23 mouse cellular contexts compared by ENCODE assay signal in the genomic region with DNA sequence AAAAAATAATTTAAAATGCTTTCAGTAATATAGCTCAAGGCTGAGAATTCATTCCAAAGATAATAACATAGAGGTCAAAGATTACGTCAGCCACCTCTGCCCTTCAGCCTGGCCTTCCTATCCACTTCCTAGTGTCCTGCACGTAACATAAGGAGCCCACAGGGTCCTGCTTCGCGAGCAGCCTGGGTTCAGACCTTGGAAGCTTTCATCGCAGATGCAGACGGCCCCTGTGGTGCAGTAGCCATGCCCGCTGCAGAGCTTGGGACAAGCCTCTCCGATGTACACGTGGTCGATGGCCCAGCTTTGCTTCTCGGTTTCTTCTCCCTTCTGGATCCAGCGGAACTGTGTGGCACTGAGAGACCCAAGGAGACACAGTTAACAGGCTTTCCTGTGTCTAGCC. TPM values are rescaled to one million over a fixed set of nuclear protein-coding genes. Genes with fewer than 3 reads are reported as not detected.
A peak's percentile ranks its signal among the peaks of the same experiment; 100 is the strongest.
DNase-seq lines count a peak whose midpoint lies in the region; ATAC-seq lines count a peak whose summit lies in the region.
"Had no signal": no experiment of that assay in that cellular context is flagged by ENCODE, and none has a peak within 500 bp of the region (broad histone marks: within the 10 kb centered on the region; RNA-seq: fewer than 3 reads in every experiment).

No protein-coding gene starts in this region.

- no peak overlapping the region for H3K4me3 ChIP-seq in heart, embryonic 10.5 days
- no peak overlapping the region for H3K4me3 ChIP-seq in neural tube, embryonic 15.5 days (replicated peaks)
- H3K4me3 ChIP-seq: embryonic facial prominence, embryonic 12.5 days; gastrocnemius, adult 2 months; heart, embryonic 15.5 days; hindbrain, embryonic 15.5 days had no signal

- peaks cover 14% of the 10 kb centered on the region for H3K4me1 ChIP-seq in heart, embryonic 10.5 days
- no peaks in the 10 kb centered on the region for H3K4me1 ChIP-seq in neural tube, embryonic 15.5 days
- H3K4me1 ChIP-seq: embryonic facial prominence, embryonic 12.5 days; heart, embryonic 15.5 days had no signal

- no peak overlapping the region for H3K4me2 ChIP-seq in neural tube, embryonic 15.5 days
- H3K4me2 ChIP-seq: embryonic facial prominence, embryonic 12.5 days; heart, embryonic 11.5 days; heart, embryonic 15.5 days; hindbrain, embryonic 15.5 days had no signal

- 0 out of 2 replicates have a peak overlapping the region, but pooled peaks have one; percentile 7 for H3K27ac ChIP-seq in heart, embryonic 10.5 days
- H3K27ac ChIP-seq in neural tube, embryonic 15.5 days (replicated peaks): no peak overlapping the region
- H3K27ac ChIP-seq: embryonic facial prominence, embryonic 12.5 days; gastrocnemius, adult 2 months; heart, embryonic 15.5 days; hindbrain, embryonic 15.5 days had no signal

- DNase-seq in heart, embryonic 10.5 days (ENCODE audit: low spot score): no peak
- no peak for DNase-seq in heart, adult 9 months (ENCODE audit: low spot score in 2 of 2)
- DNase-seq in adrenal gland, adult (ENCODE audit: inconsistent age in 2 of 2, low spot score in 1 of 2): peak; percentile 71 to 92
- peak; percentile 80 for DNase-seq in adrenal gland, adult 2 months
- DNase-seq in adrenal gland, postnatal 25 days: peak; percentile 42
- no peak for DNase-seq in frontal cortex, postnatal 14 days (ENCODE audit: low spot score in 2 of 2)
- DNase-seq: cerebellum, adult 11-12 months; cerebellum, adult 9-10 months; cerebellum, postnatal 25 days; gastrocnemius, adult 2 months; gastrocnemius, postnatal 25 days; kidney, adult 8-10 months had no signal

- H3K9ac ChIP-seq in neural tube, embryonic 15.5 days (replicated peaks): no peak overlapping the region
- H3K9ac ChIP-seq: embryonic facial prominence, embryonic 12.5 days; heart, embryonic 15.5 days; hindbrain, embryonic 15.5 days had no signal

- no peaks in the 10 kb centered on the region for H3K9me3 ChIP-seq in heart, embryonic 10.5 days
- H3K9me3 ChIP-seq in neural tube, embryonic 15.5 days (replicated peaks): no peaks in the 10 kb centered on the region
- H3K9me3 ChIP-seq: embryonic facial prominence, embryonic 12.5 days; heart, embryonic 15.5 days; hindbrain, embryonic 15.5 days had no signal

- no peak for ATAC-seq in neural tube, embryonic 15.5 days (ENCODE audit: low FRiP score)
- ATAC-seq: forebrain, embryonic 16.5 days; inflammation-experienced regulatory T-cells, adult 6 months; intestine, postnatal 0 days had no signal

- H3K27me3 ChIP-seq in heart, embryonic 10.5 days (ENCODE audit: insufficient read depth, poor library complexity, severe bottlenecking): no peaks in the 10 kb centered on the region
- no peaks in the 10 kb centered on the region for H3K27me3 ChIP-seq in neural tube, embryonic 15.5 days (replicated peaks)
- H3K27me3 ChIP-seq: embryonic facial prominence, embryonic 12.5 days; heart, embryonic 15.5 days; hindbrain, embryonic 15.5 days had no signal

- H3K36me3 ChIP-seq in heart, embryonic 10.5 days: no peaks in the 10 kb centered on the region
- H3K36me3 ChIP-seq in neural tube, embryonic 15.5 days: no peaks in the 10 kb centered on the region
- H3K36me3 ChIP-seq: embryonic facial prominence, embryonic 12.5 days; heart, embryonic 15.5 days; hindbrain, embryonic 15.5 days had no signal

- 61% methylated on average over 12 of the region's 12 CpGs for WGBS in heart, embryonic 10.5 days
- 71% methylated on average over 12 of the region's 12 CpGs for WGBS in neural tube, embryonic 15.5 days

RNA-seq across cellular contexts. Expression of a gene that starts 36.0 kb away (rescaled TPM):
- 0.06 TPM in 1 of 2 replicates, not detected in the other for polyA plus RNA-seq in heart, embryonic 10.5 days (2016; fragmentation: Nextera tagmentation; extraction: Ambion mirVana)
- under 1 TPM in 1 of 2 experiments, not detected in 1; 0.14 TPM for total RNA-seq in adrenal gland, adult 2 months (2021)
- polyA plus RNA-seq in adrenal gland, adult 2 months (2012; rRNA removed): not detected in 2 replicates
- not detected in 2 replicates for total RNA-seq in adrenal gland, postnatal 25 days (2021)
- polyA plus RNA-seq in neural tube, embryonic 15.5 days (2015; fragmentation: Nextera tagmentation; extraction: Ambion mirVana): 0.27 and 0.45 TPM in 2 replicates
- total RNA-seq: gastrocnemius, adult 2 months; gastrocnemius, postnatal 25 days; granulocyte monocyte progenitor cell, adult 5-6 weeks; heart, postnatal 25 days had no signal
- polyA plus RNA-seq: heart, embryonic 11.5 days; heart, embryonic 15.5 days; hindbrain, embryonic 11.5 days; inflammation-experienced regulatory T-cells, adult 6 months had no signal

Comparison
In these comparisons a context has a peak if more than half of its experiments do, and no peak if none do; other contexts are left out.
1. DNase-seq: peak in adrenal gland, adult (2 of 2), adrenal gland, adult 2 months (single experiment) and adrenal gland, postnatal 25 days (single experiment); none in heart, embryonic 10.5 days (single experiment), heart, adult 9 months (0 of 2) and frontal cortex, postnatal 14 days (0 of 2).